Mouse (Mus musculus): ENCODE results near the gene Srpk1.

The Srpk1 gene

DNA sequence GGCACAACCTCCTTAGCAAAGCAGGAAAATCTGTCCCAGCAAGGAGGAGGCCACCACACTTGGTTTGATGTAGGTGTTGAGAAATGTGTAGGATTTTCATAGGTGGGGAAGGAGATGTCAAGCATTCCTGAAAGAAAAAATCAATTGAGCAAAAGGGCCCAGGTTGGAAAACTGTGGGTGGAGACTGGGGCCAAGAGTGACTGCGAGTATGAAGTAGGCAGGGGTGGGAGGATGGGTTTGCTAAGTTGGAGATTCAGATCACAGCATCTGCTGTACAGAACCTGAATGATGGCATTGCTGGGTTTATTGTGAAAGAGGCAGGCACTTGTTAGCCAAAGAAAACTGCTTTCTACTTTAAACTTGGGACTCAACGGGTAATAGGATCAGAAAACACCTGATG lies 2.3 kb upstream of the Srpk1 start:
- TF ChIP-seq GATA4 (IDR thresholded peaks at IDR 0.05; ENCODE audit: insufficient replicate concordance, low read length), result no peak

GRCm38 (mm10) chr17:28621381-28622299 lies 869 bp downstream of the Srpk1 start:
- no peak for TF ChIP-seq GATA4 (IDR thresholded peaks at IDR 0.05; ENCODE audit: insufficient replicate concordance, low read length)

- no peak for TF ChIP-seq GATA4 (IDR thresholded peaks at IDR 0.05; ENCODE audit: insufficient replicate concordance, low read length)
These were observed 3.7 kb downstream of the Srpk1 start for GRCm38 (mm10) chr17:28618775-28619174.

DNA sequence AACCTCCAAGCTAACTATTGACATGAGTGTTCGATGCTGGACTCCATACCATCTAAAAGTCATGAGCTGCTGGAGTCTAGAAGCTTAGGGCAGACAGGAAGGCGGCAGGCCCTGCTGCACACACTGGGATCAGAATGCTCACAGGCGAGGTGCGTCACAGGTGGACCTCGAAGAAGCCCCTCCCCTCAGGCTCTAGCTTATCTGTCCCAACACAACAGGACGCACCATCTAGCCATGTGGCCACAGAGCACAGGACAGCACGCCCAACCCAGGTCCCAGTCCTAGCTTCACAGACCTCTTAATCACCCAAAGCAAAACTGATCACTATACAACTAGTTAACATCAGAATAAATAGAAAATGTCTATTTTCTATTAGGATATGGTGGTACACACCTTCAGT lies 4.4 kb downstream of the Srpk1 start:
- no peak for TF ChIP-seq GATA4 (IDR thresholded peaks at IDR 0.05; ENCODE audit: insufficient replicate concordance, low read length)

- TF ChIP-seq GATA4 (IDR thresholded peaks at IDR 0.05; ENCODE audit: insufficient replicate concordance, low read length), result no peak
These were observed 4.9 kb downstream of the Srpk1 start for GRCm38 (mm10) chr17:28617636-28618035.

DNA sequence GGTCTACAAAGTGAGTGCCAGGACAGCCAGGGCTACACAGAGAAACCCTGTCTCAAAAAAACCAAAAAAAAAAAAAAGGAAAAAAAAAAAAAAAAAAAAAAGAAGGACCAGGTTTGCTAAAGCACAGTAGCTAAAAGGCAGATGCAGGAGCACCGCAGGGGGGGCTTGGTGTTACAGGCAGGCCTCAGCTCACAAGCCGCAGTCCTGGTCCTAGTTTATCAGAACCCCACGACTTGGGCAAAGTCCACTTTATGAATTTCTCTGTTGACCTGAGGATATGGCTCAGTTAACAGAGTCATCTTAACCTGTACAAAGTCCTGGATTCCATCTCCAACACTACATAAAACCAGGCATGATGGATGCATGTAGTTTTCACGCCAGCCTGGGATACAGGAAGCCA lies 7.2 kb downstream of the Srpk1 start:
- no peak for TF ChIP-seq GATA4 (IDR thresholded peaks at IDR 0.05; ENCODE audit: insufficient replicate concordance, low read length)

DNA sequence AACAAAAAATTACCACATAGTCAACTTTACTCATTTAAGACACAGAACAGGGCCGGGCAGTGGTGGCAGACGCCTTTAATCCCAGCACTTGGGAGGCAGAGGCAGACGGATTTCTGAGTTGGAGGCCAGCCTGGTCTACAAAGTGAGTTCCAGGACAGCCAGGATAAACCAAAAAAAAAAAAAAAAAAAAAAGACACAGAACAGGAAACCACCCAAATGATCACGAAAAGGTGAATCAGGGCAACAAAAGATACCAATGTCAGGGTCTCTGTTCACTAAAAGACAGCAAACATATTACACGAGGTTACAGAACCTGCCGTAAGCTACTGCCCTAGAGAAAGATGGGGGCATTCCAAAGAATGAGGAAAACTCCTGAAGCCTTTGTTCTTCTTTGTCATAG lies 9.4 kb downstream of the Srpk1 start:
- TF ChIP-seq GATA4 (IDR thresholded peaks at IDR 0.05; ENCODE audit: insufficient replicate concordance, low read length), result no peak

DNA sequence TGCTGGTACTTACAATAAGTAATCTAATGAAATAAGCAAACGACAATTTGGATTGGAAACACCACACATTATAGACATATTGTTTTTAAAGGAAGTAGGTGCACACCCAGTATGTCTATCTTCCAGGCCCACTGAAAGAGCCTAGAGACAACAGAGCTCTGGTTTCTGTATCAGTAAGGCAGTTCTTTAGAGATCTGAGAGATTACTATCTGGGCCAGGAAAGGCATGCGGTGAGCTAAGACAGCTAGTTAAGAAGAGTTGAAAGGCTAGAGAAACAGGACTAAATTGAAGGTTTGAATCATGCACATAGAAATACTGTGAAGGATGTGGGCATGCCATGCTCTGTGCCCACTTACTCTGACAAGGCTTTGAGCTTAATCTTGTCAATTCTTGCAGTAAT lies 9.9 kb downstream of the Srpk1 start:
- TF ChIP-seq GATA4 (IDR thresholded peaks at IDR 0.05; ENCODE audit: insufficient replicate concordance, low read length), result no peak

DNA sequence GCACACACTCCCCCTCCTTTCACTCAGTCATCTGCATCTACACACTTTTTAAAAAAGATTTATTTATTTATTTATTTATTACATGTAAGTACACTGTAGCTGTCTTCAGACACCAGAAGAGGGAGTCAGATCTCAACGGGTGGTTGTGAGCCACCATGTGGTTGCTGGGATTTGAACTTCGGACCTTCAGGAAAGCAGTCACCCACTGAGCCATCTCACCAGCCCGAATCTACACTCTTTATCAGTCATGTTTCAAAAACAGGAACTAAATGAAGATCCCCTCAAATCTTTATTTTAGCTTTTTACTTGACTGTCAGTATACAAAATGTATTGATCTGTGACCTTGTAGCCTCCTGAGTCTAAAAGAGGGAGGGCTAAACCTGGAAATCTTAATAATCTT lies 13.0 kb downstream of the Srpk1 start:
- TF ChIP-seq GATA4 (IDR thresholded peaks at IDR 0.05; ENCODE audit: insufficient replicate concordance, low read length), result no peak

DNA sequence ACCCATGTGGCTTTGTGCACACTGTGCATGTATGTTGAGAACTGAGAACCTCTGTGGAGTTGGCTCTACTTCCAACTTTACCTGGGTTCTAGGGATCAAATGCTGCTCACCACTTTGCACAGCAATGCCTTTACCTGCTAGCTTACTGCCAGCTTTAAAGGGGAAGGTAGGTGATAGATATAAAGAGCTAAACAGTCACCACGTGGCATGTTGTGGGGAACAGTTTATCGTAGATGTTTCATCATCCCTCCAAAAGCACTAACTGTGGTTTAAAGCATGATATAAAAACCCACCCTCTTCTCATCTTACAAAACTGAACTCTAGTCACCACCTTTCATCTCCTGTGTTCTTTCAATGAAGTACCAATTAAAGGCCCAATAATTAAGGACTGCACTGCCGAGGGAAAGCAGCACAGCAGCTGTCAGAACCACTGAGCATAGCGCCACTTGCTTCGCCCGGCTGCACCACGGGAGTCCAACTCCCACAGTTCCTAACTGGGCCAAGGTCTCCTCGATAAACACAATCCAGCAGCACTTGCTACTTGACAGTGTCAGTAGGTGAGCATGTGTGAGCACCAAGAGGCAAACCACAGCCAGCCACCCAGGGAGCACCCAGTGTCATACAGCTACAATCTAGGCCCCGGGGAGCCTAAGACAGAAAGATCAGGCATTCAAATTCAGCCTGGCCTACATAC lies 20.8 kb downstream of the Srpk1 start:
- TF ChIP-seq GATA4 (IDR thresholded peaks at IDR 0.05; ENCODE audit: insufficient replicate concordance, low read length), result no peak

- TF ChIP-seq GATA4 (IDR thresholded peaks at IDR 0.05; ENCODE audit: insufficient replicate concordance, low read length), result no peak
These were observed 21.7 kb downstream of the Srpk1 start for GRCm38 (mm10) chr17:28600780-28601179.

GRCm38 (mm10) chr17:28593965-28594364 lies 28.5 kb downstream of the Srpk1 start:
- no peak for TF ChIP-seq GATA4 (IDR thresholded peaks at IDR 0.05; ENCODE audit: insufficient replicate concordance, low read length)

GRCm38 (mm10) chr17:28592998-28593397 lies 29.5 kb downstream of the Srpk1 start:
- no peak for TF ChIP-seq GATA4 (IDR thresholded peaks at IDR 0.05; ENCODE audit: insufficient replicate concordance, low read length)

- peak; percentile 65; the same call in 1 of the 2 replicates for TF ChIP-seq GATA4 (IDR thresholded peaks at IDR 0.05; ENCODE audit: insufficient replicate concordance, low read length)
These were observed 31.0 kb downstream of the Srpk1 start for GRCm38 (mm10) chr17:28591476-28591875.

DNA sequence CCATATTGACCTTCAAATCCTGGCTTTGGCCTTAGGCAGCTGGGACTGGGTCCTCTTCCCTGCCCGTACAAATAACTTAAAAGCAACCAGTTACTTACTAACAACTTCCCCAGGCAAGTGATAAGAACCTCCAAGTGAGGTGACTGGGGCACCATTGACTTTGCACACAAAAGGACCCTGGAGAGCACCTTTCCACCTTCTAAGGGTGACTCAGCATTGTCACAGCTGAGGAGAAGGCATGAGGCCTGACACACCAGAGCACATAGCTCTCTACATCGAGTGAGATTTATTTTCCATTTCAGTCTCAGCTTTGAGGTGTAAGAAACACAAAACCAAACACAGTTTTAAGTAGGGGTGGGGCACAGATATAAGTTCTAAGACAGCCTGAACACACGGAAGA lies 31.9 kb downstream of the Srpk1 start:
- no peak for TF ChIP-seq GATA4 (IDR thresholded peaks at IDR 0.05; ENCODE audit: insufficient replicate concordance, low read length)

DNA sequence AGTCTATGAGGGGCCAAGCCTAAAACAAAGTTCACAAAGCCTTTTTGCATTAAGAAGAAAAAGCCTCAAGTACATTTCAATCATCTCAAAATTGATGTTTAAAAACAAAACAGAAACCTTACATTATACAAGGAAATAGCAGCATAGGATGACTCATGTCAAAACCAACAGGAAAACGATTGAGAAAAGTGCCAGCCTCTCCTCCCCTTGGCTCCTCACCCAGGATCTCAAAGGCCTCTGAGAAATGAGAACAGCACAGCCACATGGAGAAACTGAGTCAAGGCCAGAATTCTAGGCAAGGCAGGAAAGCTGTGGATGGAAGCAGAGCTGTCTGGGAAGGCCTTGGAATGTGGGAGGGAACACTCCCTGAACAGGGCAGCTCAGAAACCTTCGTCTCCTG lies 33.9 kb downstream of the Srpk1 start:
- TF ChIP-seq GATA4 (IDR thresholded peaks at IDR 0.05; ENCODE audit: insufficient replicate concordance, low read length), result no peak
